ENCODE assay signal across 8 mouse cellular contexts in the genomic region with DNA sequence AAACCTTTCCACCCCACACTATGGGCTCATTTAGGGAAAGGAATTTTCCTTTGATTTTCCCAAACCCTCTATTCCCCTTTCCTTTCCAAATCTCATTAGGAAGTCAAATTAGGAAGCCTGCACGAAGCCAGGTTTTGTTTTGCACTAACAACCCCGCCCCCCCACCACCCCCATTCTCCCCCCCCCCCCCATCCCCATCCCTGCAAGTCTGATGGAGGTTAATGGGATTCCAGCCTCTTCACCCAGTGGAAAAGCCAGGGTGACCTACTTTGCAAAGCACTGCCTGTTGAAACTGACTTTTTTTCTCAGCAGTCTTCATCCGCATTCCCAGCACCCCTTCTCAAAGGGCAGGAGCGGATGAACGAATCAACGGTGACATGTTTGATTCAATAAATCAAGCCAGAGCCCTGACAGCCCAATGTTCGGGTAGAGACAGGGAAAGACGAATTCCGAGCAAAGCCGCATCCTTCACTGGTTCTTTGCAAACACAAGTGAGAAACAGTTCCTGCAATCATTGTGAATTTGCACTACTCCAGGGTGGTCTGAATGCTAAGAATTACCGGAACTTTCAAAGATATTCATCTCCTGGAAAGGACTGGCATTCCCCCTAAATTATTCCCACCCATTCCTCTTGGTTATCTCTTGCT.
A peak's percentile ranks its signal among the peaks of the same experiment; 100 is the strongest.
DNase-seq lines count a peak whose midpoint lies in the region; ATAC-seq and TF ChIP-seq lines count a peak whose summit lies in the region.

No protein-coding gene starts in this region.

- TF ChIP-seq EP300 in stomach, postnatal 0 days (optimal IDR thresholded peaks at IDR 0.05), result no peak

- no peak for DNase-seq in lung, embryonic 14.5 days
- no peak for DNase-seq in lung, postnatal 25 days (ENCODE audit: low spot score)
- peak; percentile 39 for DNase-seq in kidney, adult 18-20 months
- DNase-seq in stomach, postnatal 0 days (ENCODE audit: low spot score), result no peak
- no peak for DNase-seq in right cerebral cortex, adult 2 months (ENCODE audit: low spot score in 2 of 2)
- DNase-seq in left cerebral cortex, adult 18-20 months (ENCODE audit: low spot score in 2 of 2), result no peak

- peak overlapping the region; percentile 64 for H3K4me2 ChIP-seq in lung, embryonic 14.5 days
- H3K4me2 ChIP-seq in stomach, postnatal 0 days (replicated peaks; ENCODE audit: low read depth), result peak overlapping the region; percentile 69

- H3K36me3 ChIP-seq in lung, embryonic 14.5 days (ENCODE audit: insufficient read depth), result no peaks in the 10 kb centered on the region
- H3K36me3 ChIP-seq in macrophage (ENCODE audit: inconsistent target), result no peaks in the 10 kb centered on the region
- no peaks in the 10 kb centered on the region for H3K36me3 ChIP-seq in stomach, postnatal 0 days (ENCODE audit: control insufficient read depth, insufficient read depth, low read length)

- peak overlapping the region; percentile 38 for H3K4me3 ChIP-seq in lung, embryonic 14.5 days (ENCODE audit: low read depth, low read length)
- H3K4me3 ChIP-seq in embryonic fibroblast, embryonic 13.5 days (ENCODE audit: insufficient read depth, low read length), result peak overlapping the region; percentile 74
- H3K4me3 ChIP-seq in macrophage (ENCODE audit: inconsistent target), result peak overlapping the region; percentile 45
- peak overlapping the region; percentile 56 for H3K4me3 ChIP-seq in stomach, postnatal 0 days (ENCODE audit: low read depth, low read length)

- H3K27me3 ChIP-seq in lung, embryonic 14.5 days (ENCODE audit: insufficient read depth, low read length), result no peaks in the 10 kb centered on the region
- H3K27me3 ChIP-seq in stomach, postnatal 0 days (ENCODE audit: control insufficient read depth, insufficient read depth, low read length), result no peaks in the 10 kb centered on the region

- TF ChIP-seq CTCF in lung, embryonic 14.5 days (IDR thresholded peaks at IDR 0.05; ENCODE audit: low read depth), result no peak
- no peak for TF ChIP-seq CTCF in embryonic fibroblast, embryonic 13.5 days (IDR thresholded peaks at IDR 0.05; ENCODE audit: borderline replicate concordance, insufficient read depth, low read length)
- no peak for TF ChIP-seq CTCF in stomach, postnatal 0 days (IDR thresholded peaks at IDR 0.05; ENCODE audit: low read depth)

- no peaks in the 10 kb centered on the region for H3K4me1 ChIP-seq in lung, embryonic 14.5 days (ENCODE audit: insufficient read depth)
- H3K4me1 ChIP-seq in embryonic fibroblast, embryonic 13.5 days (ENCODE audit: control insufficient read depth, insufficient read depth, low read length), result no peaks in the 10 kb centered on the region; the same call in 1 of the 2 replicates
- no peaks in the 10 kb centered on the region for H3K4me1 ChIP-seq in stomach, postnatal 0 days (replicated peaks; ENCODE audit: control insufficient read depth, insufficient read depth)

- WGBS in lung, embryonic 14.5 days, result 8% methylated on average over 11 of the region's 11 CpGs
- 16% methylated on average over 9 of the region's 11 CpGs for WGBS in macrophage (ENCODE audit: missing documents)
- 5% methylated on average over 11 of the region's 11 CpGs for WGBS in stomach, postnatal 0 days

- no peaks in the 10 kb centered on the region for H3K79me2 ChIP-seq in macrophage (ENCODE audit: inconsistent target)

- no peak overlapping the region for H3K27ac ChIP-seq in lung, embryonic 14.5 days (ENCODE audit: low read depth)
- no peak overlapping the region for H3K27ac ChIP-seq in embryonic fibroblast, embryonic 13.5 days (ENCODE audit: insufficient read depth, low read length)
- no peak overlapping the region for H3K27ac ChIP-seq in macrophage
- H3K27ac ChIP-seq in stomach, postnatal 0 days (replicated peaks), result no peak overlapping the region

- peak overlapping the region; percentile 51 for H3K9ac ChIP-seq in lung, embryonic 14.5 days
- H3K9ac ChIP-seq in stomach, postnatal 0 days (ENCODE audit: low read length), result peak overlapping the region; percentile 57

- H3K9me3 ChIP-seq in lung, embryonic 14.5 days (ENCODE audit: low read depth, low read length), result no peaks in the 10 kb centered on the region
- no peaks in the 10 kb centered on the region for H3K9me3 ChIP-seq in stomach, postnatal 0 days (ENCODE audit: control insufficient read depth, low read length)

- no peak for TF ChIP-seq POLR2A in embryonic fibroblast, embryonic 13.5 days (IDR thresholded peaks at IDR 0.05; ENCODE audit: low read depth, low read length)

- ATAC-seq in lung, embryonic 14.5 days (ENCODE audit: insufficient read depth), result no peak; the same call in 1 of the 2 replicates
- ATAC-seq in stomach, postnatal 0 days (ENCODE audit: low FRiP score, low TSS enrichment), result no peak
